Mouse (Mus musculus) thymus, postnatal 25 days (tissue): ENCODE results near the gene Kcna6.

Experiments
- DNase-seq: peaks from one replicate; pipeline ENCODE4 v3.0.0; 2022

The Kcna6 gene

GRCm38 (mm10) chr6:126732645-126733044 lies 7.8 kb downstream of the Kcna6 start:
- DNase-seq: no peak

GRCm38 (mm10) chr6:126728803-126729202 lies 11.7 kb downstream of the Kcna6 start:
- DNase-seq: no peak

GRCm38 (mm10) chr6:126718423-126719087 lies 21.9 kb downstream of the Kcna6 start:
- DNase-seq: no peak

GRCm38 (mm10) chr6:126712531-126712930 lies 27.9 kb downstream of the Kcna6 start:
- DNase-seq: no peak

- DNase-seq: no peak
These were observed 34.5 kb downstream of the Kcna6 start for GRCm38 (mm10) chr6:126705936-126706335.

GRCm38 (mm10) chr6:126704430-126704829 lies 36.0 kb downstream of the Kcna6 start:
- no peak for DNase-seq

GRCm38 (mm10) chr6:126702116-126702515 lies 38.4 kb downstream of the Kcna6 start:
- peak; percentile 56 for DNase-seq

- DNase-seq: no peak
These were observed 39.3 kb downstream of the Kcna6 start for GRCm38 (mm10) chr6:126701196-126701595.

- no peak for DNase-seq
These were observed 40.5 kb downstream of the Kcna6 start for GRCm38 (mm10) chr6:126699995-126700394.

GRCm38 (mm10) chr6:126687120-126687519 lies 53.4 kb downstream of the Kcna6 start:
- no peak for DNase-seq

GRCm38 (mm10) chr6:126685135-126685534 lies 55.3 kb downstream of the Kcna6 start:
- DNase-seq: no peak

- DNase-seq: peak; percentile 4
These were observed 61.5 kb downstream of the Kcna6 start for GRCm38 (mm10) chr6:126678961-126679360.

- no peak for DNase-seq
These were observed 73.5 kb downstream of the Kcna6 start for GRCm38 (mm10) chr6:126667001-126667400.

GRCm38 (mm10) chr6:126666091-126666490 lies 74.4 kb downstream of the Kcna6 start:
- DNase-seq: no peak

GRCm38 (mm10) chr6:126664569-126664968 lies 75.9 kb downstream of the Kcna6 start:
- no peak for DNase-seq
